Mouse (Mus musculus): Measurements from ENCODE around the gene Gata5.

Gene Gata5

DNA sequence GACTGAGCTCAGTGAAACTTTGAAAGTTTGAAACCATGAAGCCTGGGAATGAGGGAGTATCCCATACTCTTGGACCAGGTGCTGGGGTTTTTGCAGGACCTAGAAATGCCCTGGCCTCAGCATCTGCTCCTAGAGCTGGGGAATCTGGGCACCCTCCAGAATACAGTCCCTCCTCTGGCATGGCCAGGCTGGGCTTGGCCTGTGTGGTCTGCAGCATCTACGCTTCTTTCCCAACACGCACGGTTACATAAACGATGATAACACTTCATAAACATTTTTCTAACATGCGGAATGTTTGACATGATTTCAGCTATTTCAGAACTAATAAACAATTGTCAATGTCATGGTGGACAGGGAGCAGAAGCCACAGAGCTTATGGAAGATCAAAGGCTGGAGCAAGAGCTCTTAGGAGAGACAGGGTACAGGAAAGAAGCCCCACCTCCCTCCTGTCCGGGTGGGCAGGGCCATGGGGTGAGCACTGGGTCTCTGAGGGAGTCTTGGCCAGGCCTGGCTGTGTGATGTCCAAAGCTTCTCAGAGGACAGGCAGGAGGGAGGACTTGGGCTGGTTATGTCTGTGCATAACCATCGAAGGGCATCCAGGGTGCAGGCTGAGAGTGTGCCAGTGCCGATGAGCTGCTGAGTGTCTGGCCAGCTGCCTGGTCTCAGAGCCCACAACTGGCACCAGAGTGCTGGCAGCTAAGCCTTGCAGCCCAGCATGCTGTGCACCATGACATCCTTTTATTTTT is 27.9 kb downstream of the Gata5 start:
- no peak for DNase-seq

DNA sequence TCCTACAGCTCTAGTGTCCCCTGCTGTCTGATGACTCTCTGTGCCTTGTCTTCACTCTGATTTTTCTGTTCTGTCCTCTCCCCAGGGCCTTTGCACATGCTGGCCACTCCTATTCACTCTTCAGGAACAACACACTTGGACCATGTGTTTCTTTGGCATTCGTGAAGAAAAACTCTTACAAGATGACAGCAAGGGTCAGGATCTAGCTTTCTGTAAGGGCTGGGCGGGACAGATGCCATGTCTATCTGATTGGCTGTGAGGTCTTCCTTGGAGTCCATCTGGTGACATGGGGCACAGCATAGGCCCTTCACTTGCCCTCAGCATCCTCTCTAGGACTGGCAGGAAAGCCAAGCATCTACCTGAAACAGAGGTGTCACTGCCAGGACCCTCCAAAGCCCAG is 28.5 kb downstream of the Gata5 start:
- DNase-seq = no peak

DNA sequence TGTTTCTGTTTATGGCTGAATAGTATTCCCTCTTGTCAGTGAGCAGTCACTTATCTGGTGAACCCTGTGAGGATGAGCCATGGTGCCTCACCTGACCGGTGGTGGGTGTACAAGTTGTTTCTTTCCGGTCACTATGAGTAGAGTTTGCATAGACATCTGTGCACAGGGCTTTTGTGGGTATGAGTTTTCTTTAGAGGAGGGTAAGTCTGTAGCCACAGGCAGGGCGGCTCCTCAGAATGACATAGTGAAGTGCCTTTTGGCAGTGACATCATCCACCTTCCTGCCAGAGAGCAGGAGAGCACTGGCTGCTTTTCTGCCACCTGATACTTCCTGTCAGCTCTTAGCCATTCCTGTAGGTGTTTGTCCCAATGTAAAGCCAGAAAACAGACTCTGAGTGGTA is 29.0 kb downstream of the Gata5 start:
- no peak for DNase-seq

DNA sequence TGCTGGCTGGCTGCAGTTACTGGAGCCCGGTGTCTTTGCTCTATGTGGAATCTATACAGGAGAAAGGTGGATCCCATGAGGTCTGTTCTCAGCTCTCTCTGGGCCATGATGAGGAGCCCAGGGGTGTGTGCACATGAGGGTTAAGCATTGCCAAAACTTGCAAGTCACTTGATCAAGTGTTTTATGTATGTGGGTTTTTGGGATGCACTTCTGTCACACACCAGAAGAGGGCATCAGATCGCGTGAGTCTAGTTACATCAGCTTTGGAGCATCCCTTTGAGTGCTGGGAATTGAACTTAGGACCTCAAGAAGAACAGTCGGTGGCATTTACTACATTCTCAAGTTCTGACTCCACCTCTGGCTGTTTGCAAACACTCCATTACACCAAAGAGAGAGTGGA is 29.9 kb downstream of the Gata5 start:
- DNase-seq = no peak

DNA sequence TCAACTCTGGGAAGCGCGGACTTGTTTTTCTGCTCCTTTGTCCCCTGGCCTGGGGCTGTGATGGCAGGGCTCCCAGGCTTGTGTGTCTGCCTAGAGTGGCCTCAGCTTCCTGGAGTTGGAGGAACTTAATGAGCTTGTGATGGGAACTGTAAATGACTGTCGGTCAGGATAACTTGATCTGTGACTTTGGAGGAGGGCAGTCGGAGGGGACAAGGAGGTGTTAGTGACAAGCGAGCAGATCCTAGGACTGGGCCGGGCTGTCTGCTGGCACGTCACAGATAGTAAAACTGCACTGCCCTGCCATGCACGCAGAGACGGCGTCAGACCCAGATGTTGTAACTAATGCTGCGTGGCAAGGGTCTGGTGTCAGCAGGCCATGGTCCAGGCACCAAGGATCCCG is 31.0 kb downstream of the Gata5 start:
- DNase-seq = no peak

DNA sequence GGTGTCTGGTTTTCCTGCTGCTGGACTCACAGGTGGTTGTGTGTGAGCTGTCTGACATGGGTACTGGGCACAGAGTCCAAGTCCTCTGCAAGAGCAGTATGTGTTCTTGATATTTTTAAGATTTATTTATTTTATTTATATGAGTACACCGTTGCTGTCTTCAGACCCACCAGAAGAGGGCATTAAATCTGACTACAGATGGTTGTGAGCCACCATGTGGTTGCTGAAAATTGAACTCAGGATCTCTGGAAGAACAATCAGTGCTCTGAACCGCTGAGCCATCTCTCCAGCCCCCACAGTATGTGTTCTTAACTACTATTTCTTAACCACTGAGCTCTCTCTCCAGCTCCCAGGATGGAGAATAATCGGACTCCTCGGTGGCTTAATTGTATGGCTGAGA is 32.3 kb downstream of the Gata5 start:
- no peak for DNase-seq

DNA sequence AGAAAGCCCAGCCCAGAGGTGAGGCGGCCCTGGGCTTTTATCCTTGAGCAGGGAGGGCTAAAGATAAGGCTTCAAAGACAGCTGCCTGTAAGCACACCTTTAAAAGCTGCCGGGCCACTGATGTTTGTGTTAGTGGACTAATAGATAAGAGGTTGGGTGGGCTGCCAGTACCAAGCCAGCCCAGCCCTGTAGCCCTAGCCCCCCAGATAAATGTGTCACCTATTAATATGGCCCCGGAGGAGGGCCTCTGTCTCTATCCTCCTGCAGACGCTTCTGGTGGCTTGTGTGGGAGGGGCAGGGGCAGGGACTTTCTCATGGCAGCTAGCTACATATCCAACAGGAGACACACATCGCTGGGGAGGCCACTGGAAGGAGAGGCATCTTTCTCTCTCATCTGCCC is 33.7 kb downstream of the Gata5 start:
- no peak for DNase-seq

DNA sequence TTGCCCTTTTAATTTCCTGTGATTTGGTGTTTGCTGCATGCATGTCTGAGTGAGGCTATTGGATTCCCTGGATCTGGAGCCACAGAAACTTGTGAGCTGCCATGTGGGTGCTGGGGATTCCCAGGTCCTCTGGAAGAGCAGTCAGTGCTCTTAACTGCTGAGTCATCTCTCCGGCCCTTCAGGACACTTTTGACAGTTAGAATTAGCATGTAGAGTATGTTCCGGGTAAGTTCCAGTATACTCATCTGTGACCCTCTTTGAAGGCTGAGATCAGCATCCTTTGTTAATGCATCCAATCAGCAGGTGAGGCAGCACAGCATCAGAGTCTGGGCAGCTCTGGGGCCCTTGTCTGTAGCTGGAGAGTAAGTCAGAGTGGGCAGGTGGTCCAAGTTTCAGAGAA is 34.2 kb downstream of the Gata5 start:
- no peak for DNase-seq

DNA sequence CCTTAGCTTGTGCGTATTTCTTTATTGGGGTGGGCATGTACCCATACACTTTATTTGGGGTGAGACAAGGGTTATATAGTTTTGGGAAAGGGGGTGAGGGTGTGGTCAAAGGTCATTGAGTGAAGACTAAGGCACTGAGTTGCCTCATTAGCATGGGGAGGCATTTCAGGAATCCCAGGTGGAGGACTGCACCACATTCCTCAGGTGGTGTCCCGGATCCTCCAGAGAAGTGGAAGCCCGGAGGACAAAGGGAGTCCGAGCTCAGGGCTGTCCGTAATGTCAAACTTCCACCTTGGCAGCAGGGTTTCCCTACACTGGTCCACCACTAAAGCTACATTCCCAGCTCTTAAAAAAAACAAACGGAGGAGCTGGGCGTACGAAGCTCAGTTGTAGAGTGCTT is 41.6 kb downstream of the Gata5 start:
- DNase-seq = no peak

DNA sequence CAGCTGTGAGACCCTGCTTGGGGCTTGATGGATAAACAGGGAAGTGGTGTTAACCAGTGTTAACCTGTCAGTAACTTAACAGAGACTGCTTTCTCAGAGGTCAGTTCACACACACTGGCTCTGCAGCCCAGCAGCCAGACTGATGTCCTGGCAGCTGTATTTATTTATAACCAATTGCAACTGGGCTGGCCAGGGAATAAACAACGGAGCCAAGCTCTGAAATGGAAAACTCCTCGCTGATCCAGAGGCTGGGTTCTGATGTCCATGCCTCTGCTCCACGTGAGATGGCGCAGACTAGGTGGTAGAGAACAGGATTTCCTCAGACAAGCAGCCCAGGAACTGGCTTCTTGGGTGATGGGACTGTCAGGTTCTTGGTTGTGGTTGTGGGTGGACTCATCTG is 42.5 kb downstream of the Gata5 start:
- DNase-seq = no peak

DNA sequence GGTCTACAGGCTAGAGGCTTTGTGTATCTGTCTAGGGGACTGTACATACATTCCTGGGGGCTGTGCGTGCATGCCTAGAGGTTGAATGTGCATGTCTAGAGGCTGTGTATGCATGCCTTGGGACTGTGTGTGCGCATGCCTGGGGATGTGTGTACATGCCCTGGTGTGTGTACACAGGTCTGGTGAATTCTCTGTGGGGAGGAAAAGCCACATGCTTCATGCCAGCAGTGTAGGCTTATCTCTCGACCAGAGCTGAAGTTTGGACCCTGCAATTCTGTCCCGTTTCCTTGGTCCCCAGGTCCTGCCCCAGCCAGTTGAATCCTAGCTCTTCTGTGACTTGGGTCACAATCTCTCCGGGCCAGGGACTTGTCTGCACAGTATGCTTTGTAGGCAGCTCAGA is 42.9 kb downstream of the Gata5 start:
- no peak for DNase-seq

DNA sequence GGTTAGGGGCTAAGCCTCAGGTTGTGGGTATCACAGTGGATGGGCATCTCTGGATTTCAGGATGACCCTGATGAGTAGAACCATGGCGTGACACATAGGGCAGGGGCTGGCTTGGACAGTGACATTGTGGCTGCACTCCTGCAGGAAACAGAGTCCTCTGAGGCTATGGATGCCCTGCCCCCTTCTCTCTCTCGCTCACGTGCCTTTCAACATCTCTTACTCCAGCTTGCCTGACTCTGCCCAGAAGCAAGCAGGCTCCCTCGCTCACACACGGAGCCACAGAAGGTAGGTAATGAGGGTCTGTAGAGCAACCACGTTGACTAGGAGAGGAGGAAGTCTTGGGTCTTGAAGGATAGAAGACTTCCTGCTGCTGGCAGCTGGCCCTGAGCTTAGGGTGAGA is 44.0 kb downstream of the Gata5 start:
- no peak for DNase-seq

DNA sequence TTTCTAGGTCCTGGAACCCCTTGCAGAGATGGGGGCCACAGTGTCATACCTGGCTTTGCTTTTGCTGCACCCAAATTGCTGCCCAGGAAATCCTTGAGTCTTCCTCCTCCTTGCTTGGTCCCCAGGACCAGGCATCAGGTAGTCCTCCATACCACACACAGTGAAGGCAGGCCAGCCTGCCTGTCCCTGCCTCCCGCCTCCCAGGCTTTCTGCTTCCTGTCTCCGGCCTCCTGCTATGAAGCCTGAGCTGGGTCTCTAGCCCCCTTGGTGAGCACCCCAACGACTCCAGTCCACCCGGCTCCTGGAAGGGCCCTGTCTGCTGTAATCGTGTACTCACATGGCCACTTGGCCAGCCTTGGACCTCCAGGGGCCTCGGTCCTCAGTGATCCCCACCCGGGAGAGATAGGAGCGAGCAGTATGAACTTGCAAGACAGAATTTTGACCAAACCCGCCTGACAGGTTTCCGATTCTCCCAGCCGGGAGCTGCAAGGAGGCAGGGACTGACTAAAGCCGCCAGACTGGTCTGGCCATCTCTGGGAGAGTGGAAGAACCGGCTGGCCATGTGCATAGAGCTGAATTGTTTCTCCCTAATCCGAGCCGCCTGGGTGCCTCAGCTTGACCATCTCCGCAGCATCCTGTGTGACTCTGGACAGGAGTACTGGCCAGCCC is 44.9 kb downstream of the Gata5 start, which contains the start of gene Rbbp8nl:
Gene Rbbp8nl (minus strand): TSS at position 440 of the 669 bp plus-strand sequence.
- no peak for DNase-seq

DNA sequence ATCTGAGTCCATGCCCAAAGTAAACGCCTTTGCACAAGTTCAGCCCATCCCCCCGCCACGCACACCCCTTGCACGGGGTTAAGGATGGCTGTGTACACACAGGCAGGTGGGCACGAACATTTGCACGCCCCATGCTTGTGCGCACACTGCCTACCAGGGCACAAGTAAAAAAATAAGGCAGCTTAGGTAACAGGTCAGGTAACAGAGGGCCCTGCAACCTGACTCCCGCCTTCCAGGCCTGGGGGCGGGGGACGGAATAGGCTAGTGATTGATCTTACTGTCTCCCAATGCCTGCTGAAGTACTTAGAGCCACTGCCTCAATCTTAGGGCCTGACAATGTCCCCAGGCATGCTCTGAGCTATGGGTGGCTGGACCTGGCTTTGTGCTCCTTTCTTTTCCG is 45.5 kb downstream of the Gata5 start:
- DNase-seq = no peak

DNA sequence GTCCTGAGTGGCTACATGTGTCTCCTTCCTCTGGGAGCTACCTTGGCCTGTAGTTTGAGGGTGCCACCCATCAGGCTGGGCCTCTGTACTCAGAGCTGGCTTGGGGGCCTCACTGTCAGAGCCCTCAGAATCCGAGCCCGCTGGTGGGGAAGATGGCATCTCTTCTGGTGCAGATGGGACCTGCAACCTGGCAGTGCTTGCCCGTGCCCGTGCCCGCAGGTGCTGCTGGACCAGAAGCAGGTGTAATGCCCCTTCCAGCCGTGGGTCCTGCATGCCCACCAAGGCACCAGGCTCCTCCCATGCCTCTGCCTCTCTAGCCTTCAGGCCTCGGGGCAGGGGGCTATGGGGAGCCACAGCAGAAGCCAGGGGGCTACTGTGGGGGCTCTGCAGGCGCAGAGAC is 55.2 kb downstream of the Gata5 start:
- no peak for DNase-seq

DNA sequence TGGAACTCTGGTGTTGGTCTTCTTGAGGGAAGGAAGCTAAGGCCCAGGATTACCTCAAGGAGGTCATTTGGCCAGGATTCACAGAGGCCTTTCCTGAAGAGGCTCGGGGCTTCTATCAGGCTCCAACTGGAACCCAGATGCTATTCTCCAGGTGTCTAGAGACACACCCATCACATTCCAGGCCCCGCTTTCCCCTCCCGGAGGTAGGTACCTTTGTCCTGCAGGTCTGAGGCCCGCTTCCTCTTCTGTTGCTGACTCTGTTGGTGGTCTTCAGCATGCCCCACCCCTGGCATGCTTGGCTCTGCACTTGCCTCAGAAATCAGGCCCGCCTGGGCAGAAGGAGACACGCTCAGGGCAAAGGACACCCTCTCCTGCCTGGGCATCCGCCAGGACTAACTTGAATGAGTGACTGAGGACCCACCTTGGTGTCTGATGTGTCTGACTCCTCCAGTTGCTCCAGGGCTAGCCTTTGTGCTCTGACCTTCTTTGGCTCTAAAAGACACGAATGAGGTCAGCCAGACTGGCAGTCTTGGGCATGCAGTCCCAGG is 56.7 kb downstream of the Gata5 start:
- DNase-seq = no peak

DNA sequence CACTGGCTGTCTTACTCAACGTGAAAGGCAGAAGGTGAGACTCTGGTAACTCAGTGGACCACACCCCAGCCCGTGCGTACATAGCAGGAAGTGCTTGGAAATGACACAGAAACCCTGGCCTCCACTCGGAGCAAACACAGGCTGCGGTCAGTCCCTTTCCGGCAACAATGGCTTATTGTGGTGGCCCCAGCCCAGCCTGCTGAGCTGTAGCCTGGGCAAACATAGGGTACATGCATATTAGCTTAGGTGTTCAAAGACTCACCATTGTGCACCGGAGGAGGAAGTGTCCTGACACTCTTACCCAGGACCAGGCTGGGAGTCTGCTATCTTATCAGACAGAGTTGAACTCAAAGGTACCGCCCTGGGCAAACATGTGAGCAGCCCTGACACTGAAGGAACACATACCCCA is 57.6 kb downstream of the Gata5 start:
- DNase-seq = no peak

DNA sequence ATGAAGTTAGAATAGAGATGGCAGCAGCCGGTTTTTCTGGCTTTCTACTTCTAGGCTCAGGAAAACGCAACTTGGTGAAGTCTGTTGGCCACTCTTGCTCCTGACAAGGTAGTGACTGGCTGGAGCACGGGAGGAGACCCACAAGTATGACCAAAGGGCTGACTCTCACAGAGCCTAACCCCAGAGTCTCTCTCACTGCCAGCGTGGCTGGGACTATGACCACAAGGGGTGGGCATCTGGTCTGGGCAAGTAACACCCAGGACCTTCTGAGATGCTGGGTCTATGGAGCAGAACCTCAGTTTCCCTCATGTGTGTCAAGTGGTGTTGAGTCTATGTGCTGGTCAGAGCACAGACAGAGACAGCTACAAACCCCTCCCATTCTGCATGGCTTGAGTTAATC is 58.1 kb downstream of the Gata5 start:
- DNase-seq = no peak

DNA sequence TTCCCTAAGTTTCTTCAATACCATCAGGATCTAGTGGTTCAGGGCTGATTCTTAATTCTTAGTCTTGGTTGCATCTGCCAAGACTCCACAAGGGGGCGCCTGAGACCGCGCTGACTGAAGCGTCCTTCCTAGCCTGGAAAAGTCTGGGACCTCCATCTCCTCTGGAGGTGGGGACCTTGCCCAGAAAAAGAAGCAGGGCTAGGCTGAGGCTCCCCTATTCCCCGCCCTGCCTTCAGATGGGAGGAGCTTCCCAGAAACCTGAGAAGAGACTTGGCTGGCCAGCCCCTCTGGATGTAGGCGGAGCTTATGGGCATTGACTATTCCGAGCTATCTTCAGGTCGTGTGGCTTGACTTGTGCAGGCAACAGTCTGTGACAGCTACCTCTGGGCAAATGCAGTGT is 58.7 kb downstream of the Gata5 start:
- DNase-seq = peak; percentile 47 to 76

All from spleen, adult 18-20 months (tissue).